Mouse (Mus musculus) ES-E14 (cell line): ENCODE data around the gene Tsfm.

Experiments
- CHD2 ChIP-seq: IDR thresholded peaks from 2 replicates; pipeline ENCODE4 v1.6.1; 2014; ENCODE audit warnings: mild to moderate bottlenecking, low read depth, low read length, inconsistent platforms
- ZNF384 ChIP-seq: IDR thresholded peaks from 2 replicates; pipeline ENCODE4 v1.6.1; 2012; ENCODE audit warnings: low read depth, low read length, inconsistent platforms

DNA sequence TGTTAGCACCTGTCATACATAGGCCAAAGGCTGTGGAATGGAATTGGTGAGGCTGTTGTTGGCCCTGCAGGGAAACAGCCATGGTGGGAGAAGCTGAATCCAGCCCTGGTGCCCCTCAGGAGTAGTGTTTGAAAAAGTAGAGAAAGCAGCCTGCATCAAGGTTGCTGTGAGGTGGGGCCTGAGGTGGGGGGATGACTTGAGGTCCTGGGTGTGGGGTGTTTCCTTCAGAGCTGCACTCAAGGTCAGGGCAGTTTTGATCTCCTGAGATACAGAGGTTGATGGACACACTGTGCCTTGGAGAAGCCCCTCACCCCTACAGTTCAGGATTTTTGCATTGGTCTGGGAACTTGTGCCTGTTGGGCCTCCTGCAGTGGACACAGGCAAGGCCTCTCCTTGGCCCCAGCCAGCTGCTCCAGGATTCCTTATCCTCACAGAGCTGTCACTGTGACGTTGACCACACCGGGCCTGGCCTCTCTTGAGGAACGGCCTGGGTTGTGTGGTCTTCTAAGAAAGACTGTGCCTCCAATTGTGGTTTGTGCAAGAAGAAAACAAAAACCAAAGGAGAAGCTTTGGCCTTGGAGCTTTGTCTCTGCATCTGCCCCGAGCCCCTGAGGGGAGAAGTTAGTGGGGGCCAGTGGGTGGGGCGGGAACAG is 42.0 kb downstream of the Tsfm start:
- TF ChIP-seq ZNF384 (no peak), CHD2 (no peak)
